33 mouse cellular contexts compared by ENCODE assay signal in genomic region chr11:26753616-26754015, GRCm38 (mm10).
A peak's percentile ranks its signal among the peaks of the same experiment; 100 is the strongest.
DNase-seq lines count a peak whose midpoint lies in the region; ATAC-seq lines count a peak whose summit lies in the region.
"Had no signal": no experiment of that assay in that cellular context is flagged by ENCODE, and none has a peak within 500 bp of the region (broad histone marks: within the 10 kb centered on the region; RNA-seq: fewer than 3 reads in every experiment).

No protein-coding gene starts in this region.

- H3K4me2 ChIP-seq in midbrain, embryonic 13.5 days (replicated peaks): no peak overlapping the region
- H3K4me2 ChIP-seq: embryonic facial prominence, embryonic 13.5 days; forebrain, embryonic 12.5 days; heart, embryonic 12.5 days; hindbrain, embryonic 15.5 days; intestine, embryonic 15.5 days; limb, embryonic 13.5 days; liver, embryonic 11.5 days; lung, embryonic 15.5 days; neural tube, embryonic 15.5 days had no signal

- H3K9ac ChIP-seq in midbrain, embryonic 13.5 days (replicated peaks): no peak overlapping the region
- H3K9ac ChIP-seq: embryonic facial prominence, embryonic 13.5 days; forebrain, embryonic 12.5 days; forebrain, postnatal 0 days; heart, embryonic 12.5 days; hindbrain, embryonic 15.5 days; intestine, embryonic 15.5 days; limb, embryonic 13.5 days; lung, embryonic 15.5 days; neural tube, embryonic 15.5 days had no signal

- no peak for ATAC-seq in midbrain, embryonic 13.5 days
- ATAC-seq: CD4-positive, CD25-positive, alpha-beta regulatory T cell, adult 4 months; forebrain, postnatal 0 days; intestine, embryonic 15.5 days had no signal

- H3K27ac ChIP-seq in midbrain, embryonic 10.5 days (replicated peaks): peak overlapping the region; percentile 56
- no peak overlapping the region for H3K27ac ChIP-seq in midbrain, embryonic 13.5 days
- H3K27ac ChIP-seq: embryonic facial prominence, embryonic 13.5 days; forebrain, embryonic 12.5 days; heart, adult 2 months; hindbrain, embryonic 15.5 days; intestine, embryonic 15.5 days; layer of hippocampus, adult 2 months; left cerebral cortex, adult 2 months; limb, embryonic 13.5 days; lung, embryonic 15.5 days; neural tube, embryonic 15.5 days; stomach, postnatal 0 days had no signal

- WGBS in midbrain, embryonic 10.5 days: 25% methylated on average over 1 of the region's 1 CpGs
- 13% methylated on average over 1 of the region's 1 CpGs for WGBS in midbrain, embryonic 13.5 days

- no peaks in the 10 kb centered on the region for H3K9me3 ChIP-seq in midbrain, embryonic 10.5 days (replicated peaks)
- no peaks in the 10 kb centered on the region for H3K9me3 ChIP-seq in midbrain, embryonic 13.5 days
- H3K9me3 ChIP-seq: embryonic facial prominence, embryonic 13.5 days; forebrain, embryonic 12.5 days; G1E; heart, embryonic 12.5 days; hindbrain, embryonic 15.5 days; intestine, embryonic 15.5 days; limb, embryonic 13.5 days; lung, embryonic 15.5 days; neural tube, embryonic 15.5 days had no signal

- H3K4me1 ChIP-seq in midbrain, embryonic 10.5 days: peaks cover 23% of the 10 kb centered on the region
- peaks cover 7% of the 10 kb centered on the region for H3K4me1 ChIP-seq in midbrain, embryonic 13.5 days (replicated peaks)
- H3K4me1 ChIP-seq: embryonic facial prominence, embryonic 13.5 days; heart, embryonic 12.5 days; hindbrain, embryonic 15.5 days; intestine, embryonic 15.5 days; limb, embryonic 13.5 days; lung, embryonic 15.5 days; neural tube, embryonic 15.5 days had no signal

- peak; percentile 26 for DNase-seq in midbrain, embryonic 10.5 days (ENCODE audit: low spot score)
- DNase-seq in ES-CJ7 (ENCODE audit: low read depth, low spot score): peak; percentile 51
- DNase-seq in ZHBTc4 (ENCODE audit: low read depth, low spot score): peak; percentile 36
- DNase-seq in mesoderm, embryonic 11.5 days (ENCODE audit: low read depth, low spot score): peak; percentile 3
- no peak for DNase-seq in left cerebral cortex, postnatal 25 days (ENCODE audit: low spot score in 2 of 2)
- DNase-seq in cerebellum, postnatal 14 days: no peak
- DNase-seq: adrenal gland, postnatal 25 days; cerebellum, adult 11-12 months; cerebellum, adult 9-11 months; forebrain, postnatal 0 days; heart, adult 2 months; heart, postnatal 4 days; kidney, adult 2 months; kidney, postnatal 36 days; lung, postnatal 36 days; right cerebral cortex, postnatal 25 days; thymus, adult 18-20 months; thymus, postnatal 36 days had no signal

- no peaks in the 10 kb centered on the region for H3K27me3 ChIP-seq in midbrain, embryonic 10.5 days (ENCODE audit: low read depth, poor library complexity, severe bottlenecking)
- H3K27me3 ChIP-seq in midbrain, embryonic 13.5 days: no peaks in the 10 kb centered on the region
- H3K27me3 ChIP-seq: embryonic facial prominence, embryonic 13.5 days; forebrain, embryonic 12.5 days; heart, embryonic 12.5 days; hindbrain, embryonic 15.5 days; intestine, embryonic 15.5 days; limb, embryonic 13.5 days; lung, embryonic 15.5 days; neural tube, embryonic 15.5 days had no signal

- intact Hi-C loops in left cerebral cortex, postnatal 25 days (cut with DNase I): no loop called here

- H3K36me3 ChIP-seq in midbrain, embryonic 10.5 days: no peaks in the 10 kb centered on the region
- H3K36me3 ChIP-seq in midbrain, embryonic 13.5 days: no peaks in the 10 kb centered on the region
- H3K36me3 ChIP-seq: embryonic facial prominence, embryonic 13.5 days; forebrain, embryonic 12.5 days; G1E; heart, embryonic 12.5 days; hindbrain, embryonic 15.5 days; intestine, embryonic 15.5 days; limb, embryonic 13.5 days; lung, embryonic 15.5 days; neural tube, embryonic 15.5 days had no signal

- H3K4me3 ChIP-seq in midbrain, embryonic 10.5 days: no peak overlapping the region
- H3K4me3 ChIP-seq in midbrain, embryonic 13.5 days (replicated peaks): no peak overlapping the region
- H3K4me3 ChIP-seq: embryonic facial prominence, embryonic 13.5 days; forebrain, embryonic 12.5 days; heart, adult 2 months; heart, embryonic 12.5 days; hindbrain, embryonic 15.5 days; intestine, embryonic 15.5 days; layer of hippocampus, adult 2 months; left cerebral cortex, adult 2 months; limb, embryonic 13.5 days; lung, embryonic 15.5 days; neural tube, embryonic 15.5 days had no signal

Comparison
In these comparisons a context has a peak if more than half of its experiments do, and no peak if none do; other contexts are left out.
1. DNase-seq: peak in midbrain, embryonic 10.5 days (single experiment), ES-CJ7 (single experiment), ZHBTc4 (single experiment) and mesoderm, embryonic 11.5 days (single experiment); none in left cerebral cortex, postnatal 25 days (0 of 2) and cerebellum, postnatal 14 days (0 of 2).